Mouse (Mus musculus): Measurements from ENCODE around the gene Cog7.

- TF ChIP-seq CTCF (IDR thresholded peaks at IDR 0.05) = no peak
- no peak for TF ChIP-seq EP300 (IDR thresholded peaks at IDR 0.05)
Observed at GRCm38 (mm10) chr7:121902757-121903411, 78.6 kb downstream of the Cog7 start.
